Mouse (Mus musculus): ENCODE measurements at regions not wholly inside any gene's neighbourhood (a gene's known extent, or its start where the extent isn't known, plus 50 kb on each side); places are given as distances from the start of the nearest gene placed in this dataset.

DNA sequence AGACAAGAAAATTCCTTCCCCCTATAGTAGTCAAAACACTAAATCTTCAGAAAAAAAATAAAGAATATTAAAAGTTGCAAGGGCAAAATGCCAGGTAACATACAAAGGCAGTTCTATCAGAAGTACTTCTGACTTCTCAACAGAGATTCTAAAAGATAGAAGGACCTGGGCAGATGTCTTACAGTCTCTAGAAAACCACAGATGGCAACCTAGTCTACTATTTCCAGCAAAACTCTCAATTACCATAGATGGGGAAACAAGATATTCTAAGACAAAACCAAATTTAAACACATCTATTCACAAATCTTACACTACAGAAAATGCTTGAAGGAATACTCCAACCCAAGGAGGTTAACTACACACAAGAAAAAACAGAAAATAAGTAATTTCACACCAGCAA is 281.7 kb downstream of the Rprm start:
- no peak for TF ChIP-seq CTCF (IDR thresholded peaks at IDR 0.05; ENCODE audit: low read depth, low read length)
- TF ChIP-seq POLR2A (IDR thresholded peaks at IDR 0.05; ENCODE audit: insufficient read depth, low read length): no peak
- no peak for TF ChIP-seq EP300 (IDR thresholded peaks at IDR 0.05; ENCODE audit: insufficient read depth, low read depth, low read length)

All from ES-Bruce4 (cell line).